In genomic region chr10:83724351-83725059, GRCm38 (mm10) we compare ENCODE assay signal across 13 mouse cellular contexts. TPM values are rescaled to one million over a fixed set of nuclear protein-coding genes. Genes with fewer than 3 reads are reported as not detected.
DNase-seq lines count a peak whose midpoint lies in the region; ATAC-seq and TF ChIP-seq lines count a peak whose summit lies in the region.
"Had no signal": no experiment of that assay in that cellular context is flagged by ENCODE, and none has a peak within 500 bp of the region (broad histone marks: within the 10 kb centered on the region; RNA-seq: fewer than 3 reads in every experiment).

No protein-coding gene starts in this region.

- H3K27ac ChIP-seq in embryonic facial prominence, embryonic 11.5 days (replicated peaks; ENCODE audit: low read depth, low read length) = no peak overlapping the region
- H3K27ac ChIP-seq in embryonic facial prominence, embryonic 10.5 days (replicated peaks) = no peak overlapping the region
- H3K27ac ChIP-seq in liver, postnatal 0 days (ENCODE audit: low read depth) = no peak overlapping the region
- H3K27ac ChIP-seq in limb, embryonic 15.5 days = no peak overlapping the region
- H3K27ac ChIP-seq: neural tube, embryonic 12.5 days had no signal

- no peak for ATAC-seq in embryonic facial prominence, embryonic 11.5 days (replicated peaks; ENCODE audit: insufficient number of reproducible peaks, low FRiP score, low TSS enrichment, low read depth)
- no peak for ATAC-seq in liver, postnatal 0 days
- ATAC-seq in limb, embryonic 15.5 days (ENCODE audit: insufficient number of reproducible peaks, low FRiP score, low TSS enrichment, low read depth) = no peak

- no peaks in the 10 kb centered on the region for H3K9me3 ChIP-seq in embryonic facial prominence, embryonic 11.5 days (replicated peaks; ENCODE audit: control insufficient read depth, low read length)
- peaks cover 4% of the 10 kb centered on the region; the same call in 1 of the 2 replicates for H3K9me3 ChIP-seq in embryonic facial prominence, embryonic 10.5 days
- H3K9me3 ChIP-seq in liver, postnatal 0 days (ENCODE audit: low read length) = no peaks in the 10 kb centered on the region
- H3K9me3 ChIP-seq in limb, embryonic 15.5 days = no peaks in the 10 kb centered on the region
- H3K9me3 ChIP-seq: neural tube, embryonic 12.5 days had no signal

- TF ChIP-seq EP300 in liver, postnatal 0 days (IDR thresholded peaks at IDR 0.05; ENCODE audit: low read depth) = no peak

- H3K4me2 ChIP-seq in embryonic facial prominence, embryonic 11.5 days (ENCODE audit: low read depth, low read length) = no peak overlapping the region
- H3K4me2 ChIP-seq in liver, postnatal 0 days (ENCODE audit: low read depth, low read length) = no peak overlapping the region
- H3K4me2 ChIP-seq in limb, embryonic 15.5 days = peak overlapping the region; percentile 90; the same call in 1 of the 2 replicates

- no peaks in the 10 kb centered on the region for H3K27me3 ChIP-seq in embryonic facial prominence, embryonic 11.5 days (ENCODE audit: control insufficient read depth, insufficient read depth, low read length)
- H3K27me3 ChIP-seq in embryonic facial prominence, embryonic 10.5 days (replicated peaks; ENCODE audit: low read depth, poor library complexity, severe bottlenecking) = peaks cover 13% of the 10 kb centered on the region; the same call in 1 of the 2 replicates
- peaks cover 5% of the 10 kb centered on the region; the same call in 1 of the 2 replicates for H3K27me3 ChIP-seq in liver, postnatal 0 days (ENCODE audit: insufficient read depth, low read length)
- H3K27me3 ChIP-seq in limb, embryonic 15.5 days = no peaks in the 10 kb centered on the region
- H3K27me3 ChIP-seq: neural tube, embryonic 12.5 days had no signal

- WGBS in embryonic facial prominence, embryonic 11.5 days = 84% methylated on average over 15 of the region's 15 CpGs
- WGBS in embryonic facial prominence, embryonic 10.5 days = 85% methylated on average over 15 of the region's 15 CpGs
- WGBS in liver, postnatal 0 days (ENCODE audit: insufficient replicate concordance) = 82% methylated on average over 15 of the region's 15 CpGs
- 87% methylated on average over 15 of the region's 15 CpGs for WGBS in limb, embryonic 15.5 days

- H3K9ac ChIP-seq in embryonic facial prominence, embryonic 11.5 days (replicated peaks; ENCODE audit: low read length) = no peak overlapping the region
- H3K9ac ChIP-seq in liver, postnatal 0 days (replicated peaks) = no peak overlapping the region
- H3K9ac ChIP-seq in limb, embryonic 15.5 days = no peak overlapping the region

- no peaks in the 10 kb centered on the region for H3K4me1 ChIP-seq in embryonic facial prominence, embryonic 11.5 days (ENCODE audit: control insufficient read depth, insufficient read depth, low read length)
- H3K4me1 ChIP-seq in embryonic facial prominence, embryonic 10.5 days = peaks cover 28% of the 10 kb centered on the region
- peaks cover 17% of the 10 kb centered on the region for H3K4me1 ChIP-seq in liver, postnatal 0 days (ENCODE audit: insufficient read depth)
- H3K4me1 ChIP-seq in limb, embryonic 15.5 days = peaks cover 29% of the 10 kb centered on the region
- H3K4me1 ChIP-seq: neural tube, embryonic 12.5 days had no signal

- H3K36me3 ChIP-seq in embryonic facial prominence, embryonic 11.5 days (replicated peaks; ENCODE audit: control insufficient read depth, insufficient read depth, low read depth, low read length) = no peaks in the 10 kb centered on the region
- no peaks in the 10 kb centered on the region for H3K36me3 ChIP-seq in embryonic facial prominence, embryonic 10.5 days (replicated peaks)
- H3K36me3 ChIP-seq in liver, postnatal 0 days (replicated peaks; ENCODE audit: insufficient read depth, low read length) = no peaks in the 10 kb centered on the region
- no peaks in the 10 kb centered on the region for H3K36me3 ChIP-seq in limb, embryonic 15.5 days
- H3K36me3 ChIP-seq: neural tube, embryonic 12.5 days had no signal

- no peak overlapping the region for H3K4me3 ChIP-seq in embryonic facial prominence, embryonic 11.5 days (ENCODE audit: low read depth, low read length)
- no peak overlapping the region for H3K4me3 ChIP-seq in embryonic facial prominence, embryonic 10.5 days
- H3K4me3 ChIP-seq in liver, postnatal 0 days (ENCODE audit: low read depth, low read length) = no peak overlapping the region
- no peak overlapping the region for H3K4me3 ChIP-seq in limb, embryonic 15.5 days
- H3K4me3 ChIP-seq: neural tube, embryonic 12.5 days had no signal

- DNase-seq in embryonic facial prominence, embryonic 11.5 days (ENCODE audit: low spot score) = peak; percentile 40
- no peak for DNase-seq in embryonic facial prominence, embryonic 10.5 days (ENCODE audit: low spot score)
- DNase-seq in liver, postnatal 0 days = no peak
- DNase-seq in liver (no peak), NIH3T3 (ENCODE audit: low read depth) (peak; percentile 21)
- no peak for DNase-seq in right cerebral cortex, postnatal 14 days
- DNase-seq in cerebellum, adult 18-20 months = no peak
- DNase-seq: adrenal gland, postnatal 25 days; heart, postnatal 4 days; layer of hippocampus, postnatal 36 days; lung, postnatal 36 days had no signal

- TF ChIP-seq CTCF in liver, postnatal 0 days (IDR thresholded peaks at IDR 0.05; ENCODE audit: low read depth) = peak; percentile 50

RNA-seq across cellular contexts. Expression of gene 1500009L16Rik, which starts 1.8 kb away (rescaled TPM):
- 41.7 and 45.3 TPM in 2 replicates for polyA plus RNA-seq in embryonic facial prominence, embryonic 11.5 days (2014; fragmentation: Nextera tagmentation; extraction: Ambion mirVana)
- 44.6 and 46.0 TPM in 2 replicates for polyA plus RNA-seq in embryonic facial prominence, embryonic 10.5 days (2016; fragmentation: Nextera tagmentation; extraction: Ambion mirVana)
- polyA plus RNA-seq in liver, postnatal 0 days (2015; fragmentation: Nextera tagmentation; extraction: Ambion mirVana) = 0.31 and 0.48 TPM in 2 replicates
- polyA plus RNA-seq in limb, embryonic 15.5 days (2015; fragmentation: Nextera tagmentation; extraction: Ambion mirVana) = 26.0 and 28.0 TPM in 2 replicates

Comparison
In these comparisons a context has a peak if more than half of its experiments do, and no peak if none do; other contexts are left out.
1. DNase-seq: peak in embryonic facial prominence, embryonic 11.5 days (single experiment) and NIH3T3 (single experiment); none in embryonic facial prominence, embryonic 10.5 days (single experiment), liver, postnatal 0 days (single experiment), liver (single experiment), right cerebral cortex, postnatal 14 days (single experiment) and cerebellum, adult 18-20 months (0 of 2).
2. RNA of gene 1500009L16Rik, which starts 1.8 kb away (polyA plus RNA-seq): 44.6 to 46.0 TPM in embryonic facial prominence, embryonic 10.5 days, 41.7 to 45.3 TPM in embryonic facial prominence, embryonic 11.5 days and 26.0 to 28.0 TPM in limb, embryonic 15.5 days; 0.31 to 0.48 TPM in liver, postnatal 0 days; every median in the first group is over 10 times any median in the second.